Mouse (Mus musculus): ENCODE data around the gene Llcfc1. TPM values are rescaled to one million over a fixed set of nuclear protein-coding genes. Genes with fewer than 3 reads are reported as not detected.

Gene Llcfc1
- polyA plus RNA-seq (2012; rRNA removed), result not detected in 2 replicates

DNA sequence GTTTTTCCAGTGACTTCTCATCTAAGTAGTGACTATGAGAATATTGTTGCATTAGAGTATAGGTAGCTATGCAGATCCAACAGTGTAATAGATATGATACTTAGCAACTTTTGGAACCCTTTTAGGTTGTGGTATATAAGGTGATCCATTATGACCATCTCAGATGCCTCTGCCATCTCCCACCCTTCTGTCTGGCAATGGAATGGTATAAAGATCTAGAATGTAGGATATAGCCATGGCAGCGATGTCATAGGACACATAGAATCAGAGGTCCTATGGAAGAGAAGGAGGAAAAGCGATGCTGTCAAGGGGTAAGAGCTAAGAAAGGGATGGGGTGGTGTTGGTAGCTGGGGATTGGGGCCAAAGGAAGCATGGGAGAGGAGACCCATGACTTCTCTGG, at the start of gene Llcfc1:
Llcfc1 (plus strand) TSS at position 301 of the 400 bp plus-strand sequence.
- TF ChIP-seq CTCF (IDR thresholded peaks at IDR 0.05; ENCODE audit: borderline replicate concordance, extremely low read depth, insufficient read depth, insufficient read length), result no peak
- TF ChIP-seq POLR2A (IDR thresholded peaks at IDR 0.05; ENCODE audit: borderline replicate concordance, extremely low read depth, insufficient read depth, insufficient read length, poor library complexity, severe bottlenecking), result no peak
- DNase-seq (ENCODE audit: low read depth), result no peak

DNA sequence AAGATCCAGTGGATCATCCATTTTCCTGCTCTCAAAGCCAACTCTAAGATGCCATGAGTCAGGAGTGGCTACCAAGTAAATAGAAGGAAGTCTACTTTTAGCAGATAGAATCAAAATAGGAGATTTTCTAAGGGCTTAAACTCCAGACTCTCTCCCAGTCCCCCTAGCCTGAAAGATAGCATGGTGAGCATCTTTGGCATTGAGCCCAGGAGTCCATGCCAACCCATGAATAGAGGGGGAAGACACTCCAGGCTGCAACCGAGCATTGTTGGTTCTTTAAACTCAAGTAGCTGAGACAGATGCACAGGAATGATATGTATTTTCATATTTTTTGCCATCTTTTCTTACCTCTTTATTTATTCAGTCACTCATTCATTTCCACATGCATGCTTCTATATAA, 49.0 kb upstream of the Llcfc1 start:
- TF ChIP-seq CTCF (IDR thresholded peaks at IDR 0.05; ENCODE audit: borderline replicate concordance, extremely low read depth, insufficient read depth, insufficient read length) (no peak), POLR2A (IDR thresholded peaks at IDR 0.05; ENCODE audit: borderline replicate concordance, extremely low read depth, insufficient read depth, insufficient read length, poor library complexity, severe bottlenecking) (no peak)
- peak; percentile 28 for DNase-seq (ENCODE audit: low read depth)

DNA sequence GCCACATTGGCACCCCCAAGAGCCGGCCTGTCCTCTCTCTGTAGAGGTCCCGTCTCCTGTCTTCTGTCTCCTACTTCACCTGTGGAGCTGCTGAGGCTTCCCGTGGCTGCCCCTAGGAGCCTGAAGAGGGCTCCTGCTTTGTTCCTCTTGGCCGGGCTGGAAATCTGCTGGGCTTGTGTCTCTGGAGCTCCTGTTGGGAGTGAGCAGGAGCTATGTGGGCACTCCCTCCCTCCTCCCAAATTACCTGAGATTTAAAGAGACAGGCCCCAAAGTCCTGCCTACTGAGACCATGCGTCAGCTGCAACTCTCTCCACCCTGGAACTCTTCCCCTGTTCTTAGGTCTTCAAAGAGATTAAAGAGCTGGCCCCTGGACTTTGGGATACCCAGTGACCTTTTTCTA, 48.1 kb upstream of the Llcfc1 start, which contains the start of gene Trpv6:
Trpv6 (minus strand) TSS at position 228 of the 400 bp plus-strand sequence.
- DNase-seq (ENCODE audit: low read depth), result no peak
- no peak for TF ChIP-seq POLR2A (IDR thresholded peaks at IDR 0.05; ENCODE audit: borderline replicate concordance, extremely low read depth, insufficient read depth, insufficient read length, poor library complexity, severe bottlenecking)
- TF ChIP-seq CTCF (IDR thresholded peaks at IDR 0.05; ENCODE audit: borderline replicate concordance, extremely low read depth, insufficient read depth, insufficient read length), result no peak

DNA sequence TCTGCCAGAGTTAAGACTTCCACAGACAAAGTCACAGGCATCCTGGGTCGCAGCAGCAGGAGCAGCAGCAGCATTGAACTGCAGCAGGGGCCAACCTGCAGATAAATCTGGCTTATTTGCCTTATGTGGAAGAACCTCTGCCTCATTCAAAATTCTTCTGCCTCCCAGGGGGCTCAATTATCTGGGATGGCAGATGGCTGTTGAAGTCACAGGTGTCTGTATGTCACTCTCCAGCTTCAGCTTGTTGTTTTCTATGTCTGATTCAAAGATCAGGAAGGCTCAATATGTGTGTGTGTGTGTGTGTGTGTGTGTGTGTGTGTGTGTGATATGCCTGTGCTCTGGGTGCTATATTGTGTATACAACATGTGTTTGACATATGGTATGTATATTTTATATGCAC, 46.8 kb upstream of the Llcfc1 start:
- TF ChIP-seq CTCF (IDR thresholded peaks at IDR 0.05; ENCODE audit: borderline replicate concordance, extremely low read depth, insufficient read depth, insufficient read length) (no peak), POLR2A (IDR thresholded peaks at IDR 0.05; ENCODE audit: borderline replicate concordance, extremely low read depth, insufficient read depth, insufficient read length, poor library complexity, severe bottlenecking) (no peak)
- DNase-seq (ENCODE audit: low read depth), result peak; percentile 78

DNA sequence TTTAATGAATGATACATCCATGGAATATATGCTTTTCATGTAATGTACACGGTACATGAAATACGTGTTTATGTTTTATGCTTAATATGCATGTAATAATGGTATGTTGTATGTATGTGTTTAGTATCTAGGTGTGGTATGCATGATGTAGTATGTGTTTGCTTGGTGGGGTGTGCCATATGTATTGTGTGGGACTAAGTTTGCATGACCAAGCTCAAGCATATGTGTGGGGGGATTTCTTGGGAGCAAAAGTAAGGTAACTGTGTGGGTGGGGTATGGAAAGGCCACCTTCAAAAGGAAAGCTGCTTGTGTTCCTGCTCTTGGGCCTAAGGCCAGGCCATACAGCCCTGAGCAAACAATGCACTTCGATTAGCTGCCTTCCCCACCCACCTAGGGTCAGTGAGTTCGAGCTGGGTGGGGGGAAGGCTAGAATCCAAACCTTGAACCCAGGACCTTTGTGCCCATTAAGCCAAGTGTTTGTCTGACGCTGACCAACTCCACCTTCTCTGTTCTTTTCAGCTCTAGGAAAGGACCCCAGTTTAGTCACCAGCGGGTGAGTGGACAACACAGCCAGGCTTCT, 46.2 kb upstream of the Llcfc1 start:
- no peak for TF ChIP-seq CTCF (IDR thresholded peaks at IDR 0.05; ENCODE audit: borderline replicate concordance, extremely low read depth, insufficient read depth, insufficient read length)
- TF ChIP-seq POLR2A (IDR thresholded peaks at IDR 0.05; ENCODE audit: borderline replicate concordance, extremely low read depth, insufficient read depth, insufficient read length, poor library complexity, severe bottlenecking), result no peak
- DNase-seq (ENCODE audit: low read depth), result no peak

DNA sequence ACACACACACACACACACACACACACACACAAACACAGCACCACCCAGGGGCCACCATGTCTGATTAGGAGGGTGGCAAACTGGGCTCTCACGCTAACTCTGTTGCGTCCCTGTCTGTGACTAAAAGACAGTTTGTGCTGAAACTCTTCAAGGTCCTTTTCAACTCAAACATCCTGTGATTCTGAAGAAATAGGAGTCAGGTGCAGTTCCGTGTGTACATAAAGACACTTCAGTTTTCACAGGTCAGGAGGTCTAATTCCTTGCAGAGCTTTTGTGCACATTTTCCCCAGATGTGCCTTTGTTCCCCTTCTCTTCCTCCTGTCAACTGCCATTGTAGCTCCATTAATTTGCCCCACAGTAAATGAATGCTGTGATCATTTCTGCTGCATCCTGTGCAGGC, 43.8 kb upstream of the Llcfc1 start:
- peak; percentile 22 for DNase-seq (ENCODE audit: low read depth)
- no peak for TF ChIP-seq POLR2A (IDR thresholded peaks at IDR 0.05; ENCODE audit: borderline replicate concordance, extremely low read depth, insufficient read depth, insufficient read length, poor library complexity, severe bottlenecking)
- TF ChIP-seq CTCF (IDR thresholded peaks at IDR 0.05; ENCODE audit: borderline replicate concordance, extremely low read depth, insufficient read depth, insufficient read length), result no peak

DNA sequence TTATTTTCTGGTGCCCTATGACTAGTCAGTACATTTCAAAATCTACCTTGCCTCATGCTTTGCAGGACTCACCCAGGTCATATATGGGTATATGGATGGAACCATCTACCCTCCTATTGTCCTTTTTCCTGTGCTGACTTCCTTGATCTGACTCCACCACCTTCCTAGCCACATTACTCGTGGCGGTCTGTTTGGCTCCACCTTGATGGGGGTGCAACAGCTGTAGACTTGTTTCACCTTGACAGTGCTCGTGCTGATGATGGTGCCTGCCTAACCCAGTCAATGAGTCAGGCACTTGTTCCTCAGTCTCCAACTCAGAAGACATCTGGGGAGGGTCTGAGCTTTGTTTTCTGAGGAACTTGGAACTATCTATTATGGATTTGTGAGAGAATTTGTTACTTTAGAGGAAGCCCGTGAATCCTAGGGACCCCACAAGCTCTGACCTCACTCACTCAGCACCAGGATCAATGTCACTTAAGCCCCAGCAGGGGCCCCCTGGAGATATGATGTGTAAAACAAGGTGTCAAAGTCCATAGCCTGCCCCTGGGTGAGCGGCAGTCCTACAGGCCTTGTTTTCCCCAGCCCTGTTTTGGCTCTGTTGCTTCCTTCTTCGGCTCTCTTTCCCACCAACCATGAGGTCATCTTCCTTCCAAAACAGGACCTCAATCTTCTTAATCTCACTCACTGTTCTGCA, 42.9 kb upstream of the Llcfc1 start:
- DNase-seq (ENCODE audit: low read depth), result no peak
- no peak for TF ChIP-seq POLR2A (IDR thresholded peaks at IDR 0.05; ENCODE audit: borderline replicate concordance, extremely low read depth, insufficient read depth, insufficient read length, poor library complexity, severe bottlenecking)
- TF ChIP-seq CTCF (IDR thresholded peaks at IDR 0.05; ENCODE audit: borderline replicate concordance, extremely low read depth, insufficient read depth, insufficient read length), result no peak

DNA sequence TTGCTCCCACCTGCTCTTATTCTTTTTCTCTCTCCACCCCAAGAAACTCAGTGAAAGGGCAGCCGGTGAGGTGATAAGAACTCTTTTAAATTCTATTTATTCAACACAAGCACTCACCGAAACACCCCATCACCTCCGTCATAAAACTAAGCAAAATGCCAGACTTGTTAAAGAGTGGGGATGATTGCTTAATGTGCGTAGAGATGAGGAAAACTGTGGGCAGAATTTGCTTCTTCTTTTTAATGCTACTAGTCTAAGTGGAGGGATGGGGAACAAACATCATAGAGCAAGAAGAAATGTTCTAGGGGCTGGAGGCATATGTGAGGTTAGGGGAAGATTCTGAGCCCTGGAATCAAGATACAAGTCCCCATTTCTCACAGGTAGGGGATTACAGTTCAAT, 41.5 kb upstream of the Llcfc1 start:
- TF ChIP-seq POLR2A (IDR thresholded peaks at IDR 0.05; ENCODE audit: borderline replicate concordance, extremely low read depth, insufficient read depth, insufficient read length, poor library complexity, severe bottlenecking), result no peak
- no peak for TF ChIP-seq CTCF (IDR thresholded peaks at IDR 0.05; ENCODE audit: borderline replicate concordance, extremely low read depth, insufficient read depth, insufficient read length)
- DNase-seq (ENCODE audit: low read depth), result no peak

DNA sequence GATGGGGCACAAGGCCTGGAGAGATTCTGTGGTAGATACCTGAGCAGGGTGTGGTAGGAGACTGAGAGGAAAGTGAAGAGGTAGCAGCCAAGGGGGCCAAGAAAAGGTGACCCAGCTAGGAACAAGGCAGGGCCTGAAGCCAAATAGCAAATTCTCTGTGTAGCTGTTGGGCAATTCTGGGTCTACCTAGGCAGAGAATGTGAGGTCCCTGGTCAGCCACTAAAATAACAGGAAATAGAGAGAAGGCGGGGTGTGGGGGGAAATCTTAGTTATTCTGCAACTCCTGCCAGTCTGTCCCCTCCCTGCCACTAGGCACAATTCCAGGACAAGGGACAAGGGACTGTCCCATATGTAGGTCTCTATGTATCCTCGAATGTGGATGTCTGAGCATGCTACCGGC, 41.0 kb upstream of the Llcfc1 start:
- DNase-seq (ENCODE audit: low read depth), result no peak

DNA sequence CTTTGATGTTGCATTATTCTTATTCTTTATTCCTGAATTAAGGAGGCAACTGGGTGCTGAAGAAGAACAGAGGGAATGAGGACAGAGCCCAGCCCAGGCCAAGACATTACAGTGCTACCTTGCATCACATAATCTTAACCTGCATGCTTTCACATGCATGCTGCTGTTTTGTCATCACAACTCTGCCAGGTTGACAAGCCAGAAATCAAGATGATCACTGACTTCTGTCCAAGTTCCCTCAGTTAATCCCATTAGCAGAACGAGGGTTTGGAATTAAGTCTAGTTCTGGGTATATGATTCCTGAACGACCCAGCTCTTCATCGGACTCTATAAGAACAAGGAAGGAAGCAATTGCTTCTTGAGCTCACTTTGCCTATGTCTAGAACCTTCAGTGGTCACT, 38.0 kb upstream of the Llcfc1 start:
- TF ChIP-seq POLR2A (IDR thresholded peaks at IDR 0.05; ENCODE audit: borderline replicate concordance, extremely low read depth, insufficient read depth, insufficient read length, poor library complexity, severe bottlenecking) (no peak), CTCF (IDR thresholded peaks at IDR 0.05; ENCODE audit: borderline replicate concordance, extremely low read depth, insufficient read depth, insufficient read length) (no peak)
- DNase-seq (ENCODE audit: low read depth), result no peak

More for the DNA sequence above, 41.0 kb upstream of the Llcfc1 start:
- no peak for TF ChIP-seq POLR2A (IDR thresholded peaks at IDR 0.05; ENCODE audit: borderline replicate concordance, extremely low read depth, insufficient read depth, insufficient read length, poor library complexity, severe bottlenecking)
- TF ChIP-seq CTCF (IDR thresholded peaks at IDR 0.05; ENCODE audit: borderline replicate concordance, extremely low read depth, insufficient read depth, insufficient read length), result no peak

DNA sequence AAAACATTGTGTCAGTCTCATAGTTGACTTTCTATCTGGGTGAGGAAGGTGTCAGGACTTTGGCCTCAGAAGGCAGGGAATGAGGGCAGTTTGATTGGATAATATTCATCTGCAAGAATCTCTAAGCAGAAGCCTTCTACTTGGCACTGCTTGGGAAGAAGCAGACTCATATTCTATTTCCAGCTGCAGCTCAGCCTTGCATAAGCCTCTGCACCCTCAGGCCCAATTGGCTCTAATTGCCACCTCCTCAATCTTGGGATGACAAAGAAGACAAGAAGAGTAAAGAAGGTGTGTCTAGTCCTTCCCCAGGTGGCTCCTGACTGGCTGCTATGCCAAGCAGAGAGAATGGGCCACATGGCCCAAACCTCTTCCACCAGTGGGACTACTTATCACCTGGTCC, 37.6 kb upstream of the Llcfc1 start:
- DNase-seq (ENCODE audit: low read depth), result no peak
- no peak for TF ChIP-seq POLR2A (IDR thresholded peaks at IDR 0.05; ENCODE audit: borderline replicate concordance, extremely low read depth, insufficient read depth, insufficient read length, poor library complexity, severe bottlenecking)
- no peak for TF ChIP-seq CTCF (IDR thresholded peaks at IDR 0.05; ENCODE audit: borderline replicate concordance, extremely low read depth, insufficient read depth, insufficient read length)

DNA sequence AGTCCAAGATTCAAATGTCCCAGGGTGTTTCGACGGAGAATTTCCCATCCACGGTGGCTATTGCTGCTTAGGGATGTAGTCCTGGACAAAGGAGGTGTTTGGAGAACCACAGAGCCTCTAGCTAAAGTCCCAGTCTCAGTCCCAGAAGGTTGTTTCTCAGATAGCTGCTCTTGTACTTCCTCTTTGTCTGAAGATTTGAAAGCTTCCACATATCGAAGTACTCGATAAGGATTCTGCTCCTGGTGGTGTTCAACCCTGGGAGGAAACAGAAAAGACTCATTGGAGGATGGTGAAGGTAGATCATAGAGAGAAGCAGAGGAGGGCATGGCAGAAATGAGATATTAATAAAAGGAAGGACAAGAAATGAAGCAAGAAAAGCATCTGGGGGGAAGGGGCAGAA, 31.1 kb upstream of the Llcfc1 start:
- DNase-seq (ENCODE audit: low read depth), result no peak
- no peak for TF ChIP-seq POLR2A (IDR thresholded peaks at IDR 0.05; ENCODE audit: borderline replicate concordance, extremely low read depth, insufficient read depth, insufficient read length, poor library complexity, severe bottlenecking)
- TF ChIP-seq CTCF (IDR thresholded peaks at IDR 0.05; ENCODE audit: borderline replicate concordance, extremely low read depth, insufficient read depth, insufficient read length), result no peak

All from brain, embryonic 14.5 days (tissue).